Mouse (Mus musculus) MEL (cell line): ENCODE measurements around the gene Gpr84.

Source experiments
- BHLHE40 ChIP-seq: IDR thresholded peaks from 2 replicates; pipeline ENCODE4 v1.6.1; 2012; ENCODE audit warnings: low read depth, mild to moderate bottlenecking, inconsistent platforms, low read length, improper control_type of control experiment, borderline replicate concordance
- CHD2 ChIP-seq: IDR thresholded peaks from 2 replicates; pipeline ENCODE4 v1.6.1; 2011; ENCODE audit warnings: low read length, improper control_type of control experiment
- CTCF ChIP-seq, 3 experiments: IDR thresholded peaks in 2 of 3; conservative IDR thresholded peaks in 1 of 3; 2 replicates each; pipeline ENCODE4 v1.5.1; 2011 to 2012; ENCODE audit warnings: low read length in 3 of 3, low read depth in 2 of 3, mild to moderate bottlenecking in 2 of 3, improper control_type of control experiment in 1 of 3, inconsistent platforms in 1 of 3, mixed read lengths in 1 of 3, moderate library complexity in 1 of 3; ENCODE audit not compliant: control insufficient read depth in 1 of 3, insufficient read depth in 1 of 3, poor library complexity in 1 of 3, severe bottlenecking in 1 of 3
- GATA1 ChIP-seq: IDR thresholded peaks from 2 replicates; pipeline ENCODE4 v1.6.1; 2011; ENCODE audit warnings: low read depth, low read length, improper control_type of control experiment
- HCFC1 ChIP-seq: IDR thresholded peaks from 2 replicates; pipeline ENCODE4 v1.6.1; 2012; ENCODE audit warnings: low read depth, mild to moderate bottlenecking, inconsistent platforms, low read length, improper control_type of control experiment, moderate library complexity
- MEF2A ChIP-seq: IDR thresholded peaks from 2 replicates; pipeline ENCODE4 v1.6.1; 2014; ENCODE audit warnings: low read depth, mild to moderate bottlenecking, inconsistent platforms, low read length, improper control_type of control experiment; ENCODE audit not compliant: poor library complexity, insufficient replicate concordance, severe bottlenecking; ENCODE audit errors: extremely low read depth
- MXI1 ChIP-seq: IDR thresholded peaks from 2 replicates; pipeline ENCODE4 v1.6.1; 2011; ENCODE audit warnings: mild to moderate bottlenecking, low read depth, low read length, improper control_type of control experiment
- MYC ChIP-seq: IDR thresholded peaks from 2 replicates; pipeline ENCODE4 v1.6.1; 2011; ENCODE audit warnings: low read depth, mild to moderate bottlenecking, low read length, improper control_type of control experiment, moderate library complexity
- POLR2AphosphoS5 ChIP-seq: IDR thresholded peaks from 2 replicates; pipeline ENCODE4 v1.6.1; 2012; ENCODE audit warnings: low read depth, borderline replicate concordance, mild to moderate bottlenecking, inconsistent platforms, low read length, moderate library complexity, mixed read lengths
- SIN3A ChIP-seq: IDR thresholded peaks from 2 replicates; pipeline ENCODE4 v1.6.1; 2012; ENCODE audit warnings: low read length, improper control_type of control experiment, inconsistent platforms
- TAL1 ChIP-seq: IDR thresholded peaks from 2 replicates; pipeline ENCODE4 v1.6.1; 2012; ENCODE audit warnings: mild to moderate bottlenecking, inconsistent platforms, low read length, moderate library complexity, mixed read lengths
- TCF12 ChIP-seq: IDR thresholded peaks from 2 replicates; pipeline ENCODE4 v1.6.1; 2014; ENCODE audit warnings: low read depth, mild to moderate bottlenecking, inconsistent platforms, low read length, improper control_type of control experiment, moderate library complexity

DNA sequence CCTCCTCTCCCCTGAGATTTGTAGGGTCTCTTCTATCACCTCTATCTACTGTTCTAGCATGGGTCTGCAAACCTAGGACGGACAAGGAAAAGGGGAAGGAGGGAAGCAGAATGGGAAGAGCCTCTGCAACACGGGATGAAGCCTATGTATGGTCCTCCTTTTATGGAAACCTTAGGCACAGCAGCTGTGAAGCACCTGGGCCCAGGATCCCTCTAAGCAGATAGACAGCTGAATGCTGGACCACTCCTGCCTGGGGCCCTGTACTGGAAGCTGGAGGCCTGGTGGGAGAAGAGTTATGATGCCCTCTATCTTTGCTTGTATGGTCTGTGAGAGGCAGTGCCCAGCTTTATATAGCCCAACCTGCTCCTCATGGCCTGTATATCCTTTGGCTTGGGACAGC, 9.9 kb downstream of the Gpr84 start:
- TF ChIP-seq CTCF (IDR thresholded peaks at IDR 0.05 in 2 of 3, conservative IDR thresholded peaks at IDR 0.05 in 1 of 3; ENCODE audit: control insufficient read depth in 1 of 3, insufficient read depth in 1 of 3, low read depth in 2 of 3, low read length in 3 of 3, poor library complexity in 1 of 3, severe bottlenecking in 1 of 3) = no peak
- no peak for TF ChIP-seq TAL1
- no peak for TF ChIP-seq CHD2
- TF ChIP-seq TCF12 = no peak
- TF ChIP-seq BHLHE40 = no peak
- no peak for TF ChIP-seq MXI1
- no peak for TF ChIP-seq HCFC1
- no peak for TF ChIP-seq MYC
- no peak for TF ChIP-seq MEF2A
- TF ChIP-seq GATA1 = no peak
- TF ChIP-seq SIN3A = no peak
- TF ChIP-seq POLR2AphosphoS5 = no peak
